Mouse (Mus musculus) olfactory bulb, adult 2 months (tissue): Measurements from ENCODE around the gene March1. TPM values are rescaled to one million over a fixed set of nuclear protein-coding genes. Genes with fewer than 3 reads are reported as not detected.

Source experiments
- H3K27ac ChIP-seq: fragments of 200-500 bp; 2 replicates; pipeline ENCODE4 v1.5.1; 2012; ENCODE audit warnings: low read depth, low read length; ENCODE audit not compliant: insufficient read depth
- H3K4me1 ChIP-seq: fragments of 200-500 bp; 2 replicates; pipeline ENCODE4 v1.6.1; 2012; ENCODE audit warnings: low read length; ENCODE audit not compliant: control insufficient read depth, insufficient read depth
- H3K4me3 ChIP-seq: fragments of 200-500 bp; 2 replicates; pipeline ENCODE4 v1.5.1; 2012; ENCODE audit warnings: mild to moderate bottlenecking, low read depth, low read length, moderate library complexity; ENCODE audit not compliant: insufficient read depth
- CTCF ChIP-seq: fragments of 200-500 bp; IDR thresholded peaks from 2 replicates; pipeline ENCODE4 v1.5.1; 2012; ENCODE audit warnings: low read depth, mild to moderate bottlenecking, low read length, moderate library complexity; ENCODE audit not compliant: insufficient read depth
- POLR2A ChIP-seq: fragments of 200-500 bp; IDR thresholded peaks from 2 replicates; pipeline ENCODE4 v1.6.1; 2012; ENCODE audit warnings: mild to moderate bottlenecking, low read depth, low read length, moderate library complexity; ENCODE audit not compliant: insufficient read depth
- WGBS: fragments of 180-500 bp; shearing (Covaris S2); methylation state at CpG from one replicate; pipeline ENCODE4 v1.1.7; 2018; 5-methylcytosine and 5-hydroxymethylcytosine counted together
- polyA plus RNA-seq: library from polyadenylated mRNA; stranded (reverse); fragments of >200 nt; gene quantifications from 2 replicates; pipeline ENCODE4 v1.2.4, GENCODE M21; 2012; ENCODE audit warnings: low replicate concordance; ENCODE audit not compliant: missing spikeins, insufficient read depth, insufficient read length

The March1 gene
- polyA plus RNA-seq, 1 experiment: not detected

- Histone ChIP-seq H3K4me3 (no peak overlapping the region), H3K27ac (no peak overlapping the region), H3K4me1 (no peaks in the 10 kb centered on the region)
- no peak for TF ChIP-seq CTCF
- TF ChIP-seq POLR2A: no peak
- 90% methylated on average over 1 of the region's 1 CpGs for WGBS
These were observed 541.9 kb downstream of the March1 start for GRCm38 (mm10) chr8:66159648-66160047.

GRCm38 (mm10) chr8:66166835-66167234 is 549.1 kb downstream of the March1 start:
- no peak overlapping the region for H3K27ac ChIP-seq
- no peaks in the 10 kb centered on the region for H3K4me1 ChIP-seq
- no peak for TF ChIP-seq POLR2A
- TF ChIP-seq CTCF: no peak
- no peak overlapping the region for H3K4me3 ChIP-seq
- 77% methylated on average over 1 of the region's 1 CpGs for WGBS

- TF ChIP-seq CTCF (no peak), POLR2A (no peak)
- 74% methylated on average over 2 of the region's 2 CpGs for WGBS
- Histone ChIP-seq H3K4me3 (no peak overlapping the region), H3K4me1 (no peaks in the 10 kb centered on the region), H3K27ac (no peak overlapping the region)
These were observed 549.9 kb downstream of the March1 start for GRCm38 (mm10) chr8:66167405-66168173.

GRCm38 (mm10) chr8:66179336-66179735 is 561.6 kb downstream of the March1 start:
- 90% methylated on average over 1 of the region's 1 CpGs for WGBS
- no peak overlapping the region for H3K4me3 ChIP-seq
- TF ChIP-seq CTCF (no peak), POLR2A (no peak)

GRCm38 (mm10) chr8:66181265-66181664 is 563.6 kb downstream of the March1 start:
- Histone ChIP-seq H3K27ac (no peak overlapping the region), H3K4me1 (no peaks in the 10 kb centered on the region), H3K4me3 (no peak overlapping the region)
- TF ChIP-seq CTCF (no peak), POLR2A (no peak)
- 91% methylated on average over 4 of the region's 4 CpGs for WGBS

More at GRCm38 (mm10) chr8:66179336-66179735, 561.6 kb downstream of the March1 start:
- Histone ChIP-seq H3K4me1 (no peaks in the 10 kb centered on the region), H3K27ac (no peak overlapping the region)

- TF ChIP-seq CTCF: no peak
- TF ChIP-seq POLR2A: no peak
- no peaks in the 10 kb centered on the region for H3K4me1 ChIP-seq
- 75% methylated on average over 3 of the region's 3 CpGs for WGBS
- H3K4me3 ChIP-seq: no peak overlapping the region
- H3K27ac ChIP-seq: no peak overlapping the region
These were observed 564.6 kb downstream of the March1 start for GRCm38 (mm10) chr8:66182257-66182656.

GRCm38 (mm10) chr8:66183454-66183853 is 565.8 kb downstream of the March1 start:
- WGBS: 70% methylated on average over 2 of the region's 2 CpGs
- H3K4me3 ChIP-seq: no peak overlapping the region
- TF ChIP-seq CTCF (no peak), POLR2A (no peak)
- no peak overlapping the region for H3K27ac ChIP-seq
- H3K4me1 ChIP-seq: no peaks in the 10 kb centered on the region

- Histone ChIP-seq H3K27ac (no peak overlapping the region), H3K4me3 (no peak overlapping the region), H3K4me1 (no peaks in the 10 kb centered on the region)
- WGBS: 96% methylated on average over 2 of the region's 2 CpGs
- TF ChIP-seq CTCF (no peak), POLR2A (no peak)
These were observed 567.5 kb downstream of the March1 start for GRCm38 (mm10) chr8:66185226-66185625.

- no peak overlapping the region for H3K27ac ChIP-seq
- no peaks in the 10 kb centered on the region for H3K4me1 ChIP-seq
- TF ChIP-seq POLR2A: no peak
- TF ChIP-seq CTCF: no peak
- H3K4me3 ChIP-seq: no peak overlapping the region
- 74% methylated on average over 2 of the region's 2 CpGs for WGBS
These were observed 576.7 kb downstream of the March1 start for GRCm38 (mm10) chr8:66194416-66194815.
